Mouse (Mus musculus) myocyte (in vitro differentiated cells): Measurements from ENCODE around the gene Dlg2.

ENCODE experiments used
- MAX ChIP-seq: IDR thresholded peaks from one replicate; pipeline ENCODE4 v1.6.1; 2011; ENCODE audit warnings: low read depth, mild to moderate bottlenecking, control low read depth
- MYOD1 ChIP-seq, 3 experiments: IDR thresholded peaks; one replicate each; pipeline ENCODE4 v1.6.1; 2011; ENCODE audit warnings: control low read depth in 2 of 3, low read depth in 2 of 3, mild to moderate bottlenecking in 2 of 3, moderate library complexity in 1 of 3; ENCODE audit not compliant: insufficient read length in 2 of 3, control insufficient read depth in 1 of 3
- POLR2A ChIP-seq: IDR thresholded peaks from one replicate; pipeline ENCODE4 v1.6.1; 2011; ENCODE audit warnings: low read depth, mild to moderate bottlenecking, control low read depth, moderate library complexity; ENCODE audit not compliant: insufficient read length
- REST ChIP-seq: IDR thresholded peaks from one replicate; pipeline ENCODE4 v1.6.1; 2011; ENCODE audit warnings: mild to moderate bottlenecking, control low read depth, moderate library complexity; ENCODE audit not compliant: insufficient read depth, insufficient read length
- TCF12 ChIP-seq: IDR thresholded peaks from one replicate; pipeline ENCODE4 v1.6.1; 2011; ENCODE audit warnings: mild to moderate bottlenecking, control low read depth; ENCODE audit not compliant: poor library complexity, insufficient read depth, severe bottlenecking
- USF1 ChIP-seq: IDR thresholded peaks from one replicate; pipeline ENCODE4 v1.6.1; 2011; ENCODE audit warnings: low read depth, mild to moderate bottlenecking, control low read depth, moderate library complexity

DNA sequence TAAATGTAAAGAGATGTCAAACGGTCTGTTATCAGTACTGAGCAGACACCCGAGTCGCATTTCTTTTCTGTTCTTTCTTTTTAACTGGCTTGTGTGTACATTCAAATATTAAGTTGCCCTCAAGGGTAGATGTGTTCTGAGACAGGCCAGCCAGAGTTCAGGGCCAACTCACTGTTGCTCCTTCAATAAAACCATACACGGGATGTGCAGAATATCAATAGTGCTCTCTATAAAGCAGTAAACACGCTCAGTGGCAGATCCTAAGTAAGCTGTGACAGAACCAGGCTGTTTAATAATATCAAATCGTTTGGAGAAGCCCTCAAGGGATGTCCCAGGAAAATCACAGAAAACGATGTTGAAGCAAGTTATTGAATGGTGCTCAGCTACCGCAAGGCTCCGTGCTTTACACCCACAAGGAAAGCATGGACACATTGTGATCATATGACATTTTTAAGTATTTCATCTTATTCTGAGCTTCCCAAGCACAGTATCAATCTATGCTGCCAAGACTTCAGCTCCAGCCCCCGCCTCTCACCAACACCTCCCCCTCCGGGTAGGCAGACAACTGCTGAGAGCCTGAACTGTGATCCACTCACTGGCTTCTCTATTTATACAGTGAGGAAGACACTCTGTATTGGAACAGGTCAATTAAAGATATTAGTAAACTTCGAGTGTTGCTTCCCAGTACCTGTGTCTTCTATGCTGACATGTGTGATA lies 1458.6 kb downstream of the Dlg2 start:
- TF ChIP-seq USF1: no peak
- no peak for TF ChIP-seq POLR2A
- TF ChIP-seq MAX: no peak
- TF ChIP-seq MYOD1 (IDR thresholded peaks at IDR 0.05; ENCODE audit: control insufficient read depth in 1 of 3, insufficient read length in 2 of 3, low read depth in 2 of 3): no peak
- no peak for TF ChIP-seq REST
- TF ChIP-seq TCF12: no peak
